Mouse (Mus musculus): ENCODE measurements around the gene Glb1. TPM values are rescaled to one million over a fixed set of nuclear protein-coding genes. Genes with fewer than 3 reads are reported as not detected.
A peak's percentile ranks its signal among the peaks of the same experiment; 100 is the strongest.
"Not testable (repeated sequence)": the region's sequence is repeated elsewhere in the genome, so short reads cannot be mapped to it uniquely, and the experiment has no call there.

Gene Glb1
- polyA plus RNA-seq (2014; fragmentation: Nextera tagmentation; extraction: Ambion mirVana), result 23.3 and 27.4 TPM in 2 replicates

DNA sequence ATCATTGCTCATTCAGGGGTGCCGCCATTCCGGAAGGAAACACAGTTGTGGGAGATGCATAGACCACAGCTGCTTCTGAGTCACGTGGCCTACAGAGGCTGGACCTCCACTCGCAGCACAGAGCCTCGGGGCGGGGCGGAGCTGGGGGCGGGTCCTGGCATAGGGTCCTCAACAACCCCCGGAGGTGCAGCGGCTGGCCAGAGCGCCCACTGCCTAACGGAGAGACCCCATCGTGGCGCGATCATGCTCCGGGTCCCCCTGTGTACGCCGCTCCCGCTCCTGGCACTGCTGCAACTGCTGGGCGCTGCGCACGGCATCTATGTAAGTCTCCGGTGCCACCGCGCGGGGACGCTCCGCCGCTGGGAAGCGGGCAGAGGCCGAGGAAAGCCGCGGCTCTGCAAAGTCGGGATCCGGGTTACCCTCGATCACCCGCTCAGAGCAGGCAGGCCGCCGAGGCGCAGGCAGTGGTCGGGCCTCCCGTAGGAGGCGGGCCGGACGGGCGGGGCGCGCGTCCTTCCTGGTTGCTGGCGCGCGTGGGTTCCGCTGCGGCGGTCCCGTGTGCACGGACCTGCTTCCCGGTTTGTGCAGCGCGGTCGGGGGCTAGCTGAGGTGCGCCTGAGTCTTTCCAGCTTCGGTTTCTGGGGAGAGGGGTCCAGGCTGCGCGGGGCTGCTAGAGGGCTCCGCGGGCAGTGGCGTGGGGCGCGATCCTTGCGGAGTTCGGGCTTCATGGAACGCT, at the start of gene Glb1, which contains the start of gene Tmppe:
Gene Glb1 (plus strand): TSS at position 128 of the 736 bp plus-strand sequence.
Gene Tmppe (plus strand): TSS at position 157 of the 736 bp plus-strand sequence.
- ATAC-seq (replicated peaks; ENCODE audit: insufficient number of reproducible peaks, low FRiP score, low TSS enrichment, low read depth), result peak; percentile 99
- peak within 1 kb of the TSS; percentile 82 for H3K4me2 ChIP-seq (ENCODE audit: low read depth, low read length)
- under 1% methylated on average over 71 of the region's 73 CpGs for WGBS

DNA sequence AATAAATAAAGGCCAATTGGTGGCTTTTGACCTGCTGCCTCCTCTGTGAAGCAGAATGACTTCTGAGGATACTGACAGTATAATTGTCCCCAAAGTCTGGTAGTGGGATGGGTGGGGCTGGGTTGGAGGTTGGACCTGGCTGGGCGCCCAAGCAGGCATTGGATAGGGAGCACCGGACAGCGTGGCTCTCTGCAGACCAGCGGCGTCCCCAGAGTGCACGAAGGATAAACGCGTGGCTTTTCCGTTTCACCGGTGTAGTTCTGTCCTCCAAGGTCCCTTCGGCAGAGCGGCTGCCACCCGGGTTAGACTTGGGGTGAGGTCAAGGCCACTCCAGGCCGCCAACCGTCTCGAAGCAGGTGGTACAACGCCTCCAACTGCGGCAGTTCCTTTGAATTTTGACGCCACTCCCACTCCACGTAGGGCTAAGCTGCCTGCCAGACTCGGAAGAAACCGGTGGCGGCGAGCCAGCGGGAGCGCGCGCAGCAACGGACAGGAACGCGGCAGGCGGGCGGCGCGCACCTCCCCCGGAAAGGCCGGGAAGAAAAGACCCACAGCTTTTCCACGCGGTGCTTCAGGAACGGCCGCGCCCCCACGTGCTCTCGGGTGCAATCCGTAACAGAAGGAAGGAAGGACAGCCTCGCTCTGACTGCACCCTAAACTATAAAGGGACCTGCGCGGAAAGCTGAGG, 32.9 kb upstream of the Glb1 start:
- ATAC-seq (replicated peaks; ENCODE audit: insufficient number of reproducible peaks, low FRiP score, low TSS enrichment, low read depth) (peak; percentile 74), DNase-seq (ENCODE audit: low spot score) (peak; percentile 77)
- WGBS, result 1% methylated on average over 48 of the region's 48 CpGs
- no peaks in the 10 kb centered on the region for H3K4me1 ChIP-seq (ENCODE audit: control insufficient read depth, insufficient read depth, low read length)
- H3K36me3 ChIP-seq (replicated peaks; ENCODE audit: control insufficient read depth, insufficient read depth, low read depth, low read length), result no peaks in the 10 kb centered on the region
- no peaks in the 10 kb centered on the region for H3K27me3 ChIP-seq (ENCODE audit: control insufficient read depth, insufficient read depth, low read length)
- H3K4me3 ChIP-seq (ENCODE audit: low read depth, low read length), result peak overlapping the region; percentile 50
- H3K4me2 ChIP-seq (ENCODE audit: low read depth, low read length), result peak overlapping the region; percentile 84
- H3K27ac ChIP-seq (replicated peaks; ENCODE audit: low read depth, low read length), result no peak overlapping the region
- no peaks in the 10 kb centered on the region for H3K9me3 ChIP-seq (replicated peaks; ENCODE audit: control insufficient read depth, low read length)
- H3K9ac ChIP-seq (replicated peaks; ENCODE audit: low read length), result peak overlapping the region; percentile 68

More for the DNA sequence above, at the start of gene Glb1, which contains the start of gene Tmppe:
- no peaks in the 10 kb centered on the region; the same call in 1 of the 2 replicates for H3K4me1 ChIP-seq (ENCODE audit: control insufficient read depth, insufficient read depth, low read length)
- no peaks in the 10 kb centered on the region for H3K27me3 ChIP-seq (ENCODE audit: control insufficient read depth, insufficient read depth, low read length)
- DNase-seq (ENCODE audit: low spot score), result peak; percentile 94
- H3K4me3 ChIP-seq (ENCODE audit: low read depth, low read length), result peak within 1 kb of the TSS; percentile 86
- peaks cover 4% of the 10 kb centered on the region for H3K36me3 ChIP-seq (replicated peaks; ENCODE audit: control insufficient read depth, insufficient read depth, low read depth, low read length)
- no peaks in the 10 kb centered on the region for H3K9me3 ChIP-seq (replicated peaks; ENCODE audit: control insufficient read depth, low read length)
- peak within 1 kb of the TSS; percentile 87 for H3K27ac ChIP-seq (replicated peaks; ENCODE audit: low read depth, low read length)
- peak within 1 kb of the TSS; percentile 92 for H3K9ac ChIP-seq (replicated peaks; ENCODE audit: low read length)

DNA sequence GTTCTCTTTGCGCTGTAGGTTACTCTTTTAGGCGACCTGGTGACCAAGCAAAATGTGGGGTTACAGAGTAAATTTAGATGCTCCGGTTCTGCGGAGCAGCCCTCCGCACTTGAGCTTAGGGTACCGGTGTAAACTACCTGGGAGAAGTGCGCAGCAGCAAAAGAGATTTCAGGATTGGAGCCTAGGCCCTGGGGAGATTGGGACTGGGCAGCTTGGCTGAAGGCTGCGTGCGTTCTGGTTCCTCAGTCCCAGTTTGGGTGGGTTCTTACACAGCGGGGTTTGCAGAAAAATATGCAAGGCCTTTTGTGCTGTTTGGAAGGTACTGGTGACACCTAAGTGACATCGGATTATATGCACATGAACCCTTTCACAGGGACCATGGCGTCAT, 32.4 kb upstream of the Glb1 start:
- Histone ChIP-seq H3K27me3 (ENCODE audit: control insufficient read depth, insufficient read depth, low read length) (no peaks in the 10 kb centered on the region), H3K4me3 (ENCODE audit: low read depth, low read length) (peak overlapping the region; percentile 50), H3K9me3 (replicated peaks; ENCODE audit: control insufficient read depth, low read length) (no peaks in the 10 kb centered on the region), H3K4me2 (ENCODE audit: low read depth, low read length) (peak overlapping the region; percentile 84), H3K36me3 (replicated peaks; ENCODE audit: control insufficient read depth, insufficient read depth, low read depth, low read length) (no peaks in the 10 kb centered on the region), H3K27ac (replicated peaks; ENCODE audit: low read depth, low read length) (no peak overlapping the region), H3K9ac (replicated peaks; ENCODE audit: low read length) (peak overlapping the region; percentile 68), H3K4me1 (ENCODE audit: control insufficient read depth, insufficient read depth, low read length) (no peaks in the 10 kb centered on the region)
- ATAC-seq (replicated peaks; ENCODE audit: insufficient number of reproducible peaks, low FRiP score, low TSS enrichment, low read depth) (no peak), DNase-seq (ENCODE audit: low spot score) (no peak)
- WGBS, result 15% methylated on average over 12 of the region's 12 CpGs

DNA sequence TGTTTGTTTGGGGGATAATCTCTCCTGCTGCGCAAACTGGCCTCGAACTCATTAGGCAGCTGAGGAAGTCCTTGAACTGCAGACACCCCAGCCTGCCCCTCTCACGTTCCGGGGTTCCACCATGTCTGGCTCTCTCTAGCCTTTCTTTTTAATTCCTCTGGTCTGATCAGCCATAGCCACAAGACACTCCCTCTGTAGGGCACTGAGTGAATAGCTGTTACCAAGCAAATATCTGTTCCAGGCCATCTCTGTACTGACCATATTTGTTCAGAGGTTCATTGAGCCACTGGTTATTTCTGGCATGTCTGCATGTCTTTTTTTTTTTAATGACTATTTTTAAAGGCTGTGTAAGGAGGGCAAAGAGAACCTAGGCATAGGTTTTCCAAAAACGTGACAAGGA, 31.5 kb upstream of the Glb1 start:
- not testable (repeated sequence) for H3K27me3 ChIP-seq (ENCODE audit: control insufficient read depth, insufficient read depth, low read length); H3K4me1 ChIP-seq (ENCODE audit: control insufficient read depth, insufficient read depth, low read length); ATAC-seq (replicated peaks; ENCODE audit: insufficient number of reproducible peaks, low FRiP score, low TSS enrichment, low read depth); H3K27ac ChIP-seq (replicated peaks; ENCODE audit: low read depth, low read length); H3K4me3 ChIP-seq (ENCODE audit: low read depth, low read length); H3K36me3 ChIP-seq (replicated peaks; ENCODE audit: control insufficient read depth, insufficient read depth, low read depth, low read length); H3K9me3 ChIP-seq (replicated peaks; ENCODE audit: control insufficient read depth, low read length); H3K4me2 ChIP-seq (ENCODE audit: low read depth, low read length); H3K9ac ChIP-seq (replicated peaks; ENCODE audit: low read length)
- peak; percentile 35 for DNase-seq (ENCODE audit: low spot score)
- WGBS, result 63% methylated on average over 5 of the region's 5 CpGs

DNA sequence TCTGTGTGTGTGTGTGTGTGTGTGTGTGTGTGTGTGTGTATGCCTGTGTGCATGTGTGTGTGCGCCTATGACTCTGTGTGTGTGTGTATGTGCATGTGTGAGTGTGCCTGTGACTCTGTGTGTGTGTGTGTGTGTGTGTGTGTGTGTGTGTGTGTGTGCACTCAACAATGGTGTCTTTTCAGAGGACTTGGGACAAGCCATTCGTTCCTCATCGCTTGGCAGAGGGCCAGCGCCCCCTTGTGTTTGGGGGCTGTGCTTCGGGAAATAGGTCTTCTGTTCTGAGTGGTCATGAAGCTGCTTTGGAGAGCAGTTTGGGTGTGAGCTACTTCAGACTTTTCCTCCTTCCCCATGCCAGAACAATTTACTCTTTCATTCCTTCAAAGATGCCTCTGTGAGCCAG, 29.2 kb upstream of the Glb1 start:
- not testable (repeated sequence) for H3K4me3 ChIP-seq (ENCODE audit: low read depth, low read length); ATAC-seq (replicated peaks; ENCODE audit: insufficient number of reproducible peaks, low FRiP score, low TSS enrichment, low read depth); H3K27me3 ChIP-seq (ENCODE audit: control insufficient read depth, insufficient read depth, low read length); H3K4me2 ChIP-seq (ENCODE audit: low read depth, low read length); H3K27ac ChIP-seq (replicated peaks; ENCODE audit: low read depth, low read length); H3K36me3 ChIP-seq (replicated peaks; ENCODE audit: control insufficient read depth, insufficient read depth, low read depth, low read length); DNase-seq (ENCODE audit: low spot score); H3K9ac ChIP-seq (replicated peaks; ENCODE audit: low read length); H3K9me3 ChIP-seq (replicated peaks; ENCODE audit: control insufficient read depth, low read length); H3K4me1 ChIP-seq (ENCODE audit: control insufficient read depth, insufficient read depth, low read length)
- WGBS, result 34% methylated on average over 5 of the region's 5 CpGs

DNA sequence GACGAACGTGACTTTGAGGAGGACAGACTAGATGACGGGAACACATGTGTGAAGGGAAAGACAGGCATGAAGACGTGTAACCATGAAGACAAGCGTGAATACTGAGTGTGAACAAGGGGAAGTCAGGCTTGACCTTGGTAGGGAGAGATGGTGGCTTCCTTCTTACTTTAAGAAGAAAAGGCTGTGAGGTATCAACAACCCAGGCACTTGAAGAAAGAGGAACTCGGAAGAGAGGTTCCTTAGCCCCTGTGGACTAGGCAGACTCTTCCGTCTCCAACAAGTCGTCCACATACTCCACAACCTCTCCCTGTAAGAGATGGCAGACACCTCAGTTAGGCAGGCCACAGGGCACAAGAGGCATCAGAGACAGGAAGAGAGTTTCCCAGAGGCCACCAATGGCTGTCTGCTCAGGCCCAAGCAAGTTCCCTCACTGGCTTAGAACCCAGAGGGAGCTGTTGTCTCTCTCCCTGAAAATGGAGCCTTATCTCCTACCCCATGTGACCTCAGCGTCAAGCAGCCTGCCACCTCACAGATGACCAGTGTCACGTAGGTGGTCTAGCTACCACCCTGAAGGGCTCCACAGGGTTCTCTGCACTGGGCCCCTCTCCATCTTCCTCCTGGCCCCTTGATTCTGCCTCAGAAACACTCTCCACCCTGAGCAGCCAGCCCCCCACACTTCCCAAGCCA, 25.5 kb upstream of the Glb1 start:
- no peaks in the 10 kb centered on the region for H3K27me3 ChIP-seq (ENCODE audit: control insufficient read depth, insufficient read depth, low read length)
- H3K4me3 ChIP-seq (ENCODE audit: low read depth, low read length), result no peak overlapping the region

DNA sequence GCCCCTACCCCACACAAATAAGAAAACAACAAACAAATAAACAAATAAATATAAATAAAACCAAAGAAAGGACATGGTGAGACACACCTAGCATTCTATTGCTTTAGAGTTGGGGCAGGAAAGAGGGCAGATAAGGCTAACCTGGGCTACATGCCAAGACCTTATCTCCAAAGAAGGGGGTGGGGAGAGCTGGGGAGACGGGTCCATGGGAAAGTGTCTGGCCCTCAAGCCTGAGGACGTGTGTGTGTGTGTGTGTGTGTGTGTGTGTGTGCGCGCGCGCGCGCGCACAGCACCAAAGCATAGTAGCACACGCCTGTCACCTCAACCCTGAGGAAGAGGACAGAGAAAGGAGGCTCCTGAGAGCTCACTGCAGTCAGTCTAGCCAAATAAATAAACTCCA, 23.7 kb upstream of the Glb1 start:
- Histone ChIP-seq H3K9me3 (replicated peaks; ENCODE audit: control insufficient read depth, low read length) (no peaks in the 10 kb centered on the region), H3K4me3 (ENCODE audit: low read depth, low read length) (no peak overlapping the region), H3K36me3 (replicated peaks; ENCODE audit: control insufficient read depth, insufficient read depth, low read depth, low read length) (no peaks in the 10 kb centered on the region), H3K4me1 (ENCODE audit: control insufficient read depth, insufficient read depth, low read length) (no peaks in the 10 kb centered on the region), H3K9ac (replicated peaks; ENCODE audit: low read length) (no peak overlapping the region), H3K27ac (replicated peaks; ENCODE audit: low read depth, low read length) (no peak overlapping the region), H3K4me2 (ENCODE audit: low read depth, low read length) (no peak overlapping the region), H3K27me3 (ENCODE audit: control insufficient read depth, insufficient read depth, low read length) (no peaks in the 10 kb centered on the region)
- 92% methylated on average over 10 of the region's 10 CpGs for WGBS
- DNase-seq (ENCODE audit: low spot score) (no peak), ATAC-seq (replicated peaks; ENCODE audit: insufficient number of reproducible peaks, low FRiP score, low TSS enrichment, low read depth) (no peak)

More for the DNA sequence above, 25.5 kb upstream of the Glb1 start:
- no peaks in the 10 kb centered on the region for H3K9me3 ChIP-seq (replicated peaks; ENCODE audit: control insufficient read depth, low read length)
- WGBS, result 92% methylated on average over 10 of the region's 10 CpGs
- H3K9ac ChIP-seq (replicated peaks; ENCODE audit: low read length), result no peak overlapping the region
- DNase-seq (ENCODE audit: low spot score) (no peak), ATAC-seq (replicated peaks; ENCODE audit: insufficient number of reproducible peaks, low FRiP score, low TSS enrichment, low read depth) (no peak)
- no peaks in the 10 kb centered on the region for H3K36me3 ChIP-seq (replicated peaks; ENCODE audit: control insufficient read depth, insufficient read depth, low read depth, low read length)
- H3K4me1 ChIP-seq (ENCODE audit: control insufficient read depth, insufficient read depth, low read length), result no peaks in the 10 kb centered on the region
- no peak overlapping the region for H3K27ac ChIP-seq (replicated peaks; ENCODE audit: low read depth, low read length)
- H3K4me2 ChIP-seq (ENCODE audit: low read depth, low read length), result no peak overlapping the region
